Mouse (Mus musculus) CD4-positive naive resting alpha-beta T cell, adult 76 days (primary cell): Measurements from ENCODE around the gene Gbgt1. TPM values are rescaled to one million over a fixed set of nuclear protein-coding genes. Genes with fewer than 3 reads are reported as not detected.

Experiments
- total RNA-seq: library from RNA; stranded (reverse); gene quantifications from one replicate; pipeline ENCODE4 v1.2.4, GENCODE M21; 2023

Gene Gbgt1
- total RNA-seq = 0.59 TPM

GRCm38 (mm10) chr2:28496671-28497070 lies at the start of gene Gbgt1:
Gbgt1 (plus strand) TSS chr2:28496891.

GRCm38 (mm10) chr2:28465836-28466518 lies 30.7 kb upstream of the Gbgt1 start, which contains the start of gene 1700007K13Rik:
1700007K13Rik (minus strand) TSS chr2:28466332.

GRCm38 (mm10) chr2:28467860-28468485 lies 28.7 kb upstream of the Gbgt1 start, which contains the start of gene Mrps2:
Mrps2 (plus strand) TSS chr2:28468066.

GRCm38 (mm10) chr2:28505795-28506194 lies 9.1 kb downstream of the Gbgt1 start, which contains the start of gene Gm10134:
Gm10134 (plus strand) TSS chr2:28506095.

GRCm38 (mm10) chr2:28512798-28513401 lies 16.2 kb downstream of the Gbgt1 start, which contains the start of gene Ralgds:
Ralgds (plus strand) TSS chr2:28513125.

Other genes starting within 250 kb of the Gbgt1 start
- gene Ppp1r26, start 50.1 kb upstream of the Gbgt1 start, total RNA-seq = not detected
- gene 1700007K13Rik, start 30.6 kb upstream of the Gbgt1 start, total RNA-seq = not detected
- gene Mrps2, start 28.8 kb upstream of the Gbgt1 start, total RNA-seq = 15.0 TPM
- not detected for gene Gm10134, start 9.2 kb downstream of the Gbgt1 start, total RNA-seq
- 63.0 TPM for gene Ralgds, start 16.2 kb downstream of the Gbgt1 start, total RNA-seq
- gene Cel, start 66.5 kb downstream of the Gbgt1 start, total RNA-seq = 1.8 TPM
- gene Gtf3c5, start 86.9 kb downstream of the Gbgt1 start, total RNA-seq = 22.3 TPM
- gene Gfi1b, start 125.1 kb downstream of the Gbgt1 start, total RNA-seq = 3.9 TPM
- 67.9 TPM for gene Tsc1, start 144.3 kb downstream of the Gbgt1 start, total RNA-seq
- gene Spaca9, start 202.8 kb downstream of the Gbgt1 start, total RNA-seq = not detected
- not detected for gene Ak8, start 203.3 kb downstream of the Gbgt1 start, total RNA-seq